ENCODE assay signal across 10 mouse cellular contexts in the genomic region with DNA sequence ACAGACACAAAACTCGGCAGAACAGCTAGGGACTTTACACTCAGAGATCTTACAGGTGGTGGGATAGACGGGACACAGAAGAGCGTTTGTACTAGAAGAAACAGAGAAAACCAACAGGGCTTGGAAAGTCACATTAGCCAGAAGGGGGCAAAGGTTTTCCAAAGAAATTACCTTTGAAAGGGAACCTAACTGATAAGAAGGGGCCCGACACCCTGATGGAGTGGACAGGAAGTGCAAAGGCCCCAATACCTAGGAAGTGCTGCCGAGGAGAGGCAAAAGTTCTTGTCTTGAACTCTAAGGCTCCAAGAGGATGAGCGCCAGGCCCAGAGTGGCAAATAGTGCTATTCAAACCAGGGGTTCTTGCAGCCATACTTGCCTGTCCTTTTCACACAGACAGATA. TPM values are rescaled to one million over a fixed set of nuclear protein-coding genes. Genes with fewer than 3 reads are reported as not detected.
DNase-seq lines count a peak whose midpoint lies in the region; ATAC-seq and TF ChIP-seq lines count a peak whose summit lies in the region.
"Had no signal": no experiment of that assay in that cellular context is flagged by ENCODE, and none has a peak within 500 bp of the region (broad histone marks: within the 10 kb centered on the region; RNA-seq: fewer than 3 reads in every experiment).

No protein-coding gene starts in this region.

- no peaks in the 10 kb centered on the region for H3K9me3 ChIP-seq in kidney, embryonic 15.5 days (replicated peaks)
- H3K9me3 ChIP-seq in limb, embryonic 13.5 days: no peaks in the 10 kb centered on the region
- H3K9me3 ChIP-seq: forebrain, embryonic 12.5 days had no signal

- peak overlapping the region; percentile 99; the same call in 1 of the 2 replicates for H3K4me2 ChIP-seq in kidney, embryonic 15.5 days
- peak overlapping the region; percentile 90 for H3K4me2 ChIP-seq in limb, embryonic 13.5 days (replicated peaks)

- no peaks in the 10 kb centered on the region for H3K27me3 ChIP-seq in kidney, embryonic 15.5 days
- no peaks in the 10 kb centered on the region for H3K27me3 ChIP-seq in testis, adult 2 months (ENCODE audit: control insufficient read depth, insufficient read depth, low read length)
- peaks cover 3% of the 10 kb centered on the region; the same call in 1 of the 2 replicates for H3K27me3 ChIP-seq in limb, embryonic 13.5 days

- H3K4me3 ChIP-seq in kidney, embryonic 15.5 days (replicated peaks): no peak overlapping the region
- peak overlapping the region; percentile 93; the same call in 1 of the 2 replicates for H3K4me3 ChIP-seq in testis, adult 2 months (ENCODE audit: control insufficient read depth, low read depth, low read length)
- no peak overlapping the region for H3K4me3 ChIP-seq in limb, embryonic 13.5 days

- TF ChIP-seq CTCF in testis, adult 2 months (IDR thresholded peaks at IDR 0.05; ENCODE audit: control insufficient read depth, insufficient read depth, insufficient replicate concordance, low read depth, low read length): no peak

- DNase-seq in kidney, adult 8-10 months: no peak
- no peak for DNase-seq in testis, postnatal 10 days (ENCODE audit: low spot score)
- DNase-seq in right cerebral cortex, postnatal 4 days: no peak
- DNase-seq in ovary, postnatal 36 days (ENCODE audit: low spot score): no peak
- DNase-seq in embryo, embryonic 10.5 days (ENCODE audit: low spot score): no peak

- no peak overlapping the region for H3K27ac ChIP-seq in kidney, embryonic 15.5 days
- no peak overlapping the region for H3K27ac ChIP-seq in testis, adult 2 months (ENCODE audit: control insufficient read depth, insufficient read depth, low read depth, low read length)
- H3K27ac ChIP-seq in limb, embryonic 13.5 days: peak overlapping the region; percentile 28; the same call in 1 of the 2 replicates

- 62% methylated on average over 6 of the region's 6 CpGs for WGBS in kidney, embryonic 15.5 days
- 58% methylated on average over 6 of the region's 6 CpGs for WGBS in limb, embryonic 13.5 days

- H3K4me1 ChIP-seq in kidney, embryonic 15.5 days: peaks cover 36% of the 10 kb centered on the region
- peaks cover 9% of the 10 kb centered on the region for H3K4me1 ChIP-seq in testis, adult 2 months (ENCODE audit: control insufficient read depth, insufficient read depth, low read length)
- peaks cover 35% of the 10 kb centered on the region for H3K4me1 ChIP-seq in limb, embryonic 13.5 days

- no peak for ATAC-seq in kidney, embryonic 15.5 days (replicated peaks; ENCODE audit: low FRiP score)
- ATAC-seq in limb, embryonic 13.5 days (ENCODE audit: low FRiP score, low read depth): no peak

- H3K36me3 ChIP-seq in kidney, embryonic 15.5 days: no peaks in the 10 kb centered on the region
- H3K36me3 ChIP-seq in testis, adult 2 months (ENCODE audit: control insufficient read depth, insufficient read depth, low read length): no peaks in the 10 kb centered on the region
- peaks cover 3% of the 10 kb centered on the region; the same call in 1 of the 2 replicates for H3K36me3 ChIP-seq in limb, embryonic 13.5 days
- H3K36me3 ChIP-seq: forebrain, embryonic 12.5 days had no signal

- no peak overlapping the region for H3K9ac ChIP-seq in kidney, embryonic 15.5 days
- H3K9ac ChIP-seq in limb, embryonic 13.5 days: no peak overlapping the region

- no peak for TF ChIP-seq POLR2A in testis, adult 2 months (IDR thresholded peaks at IDR 0.05; ENCODE audit: control insufficient read depth, low read depth, low read length)

RNA-seq across cellular contexts. Expression of gene Dnm1, which starts 0.7 kb away (rescaled TPM):
- 6.3 and 7.9 TPM in 2 replicates for polyA plus RNA-seq in kidney, embryonic 15.5 days (2015; fragmentation: Nextera tagmentation; extraction: Ambion mirVana)
- 36.3 and 39.4 TPM in 2 replicates for polyA plus RNA-seq in testis, adult 2 months (2012; rRNA removed)
- 32.4 and 32.5 TPM in 2 replicates for polyA plus RNA-seq in limb, embryonic 13.5 days (2015; fragmentation: Nextera tagmentation; extraction: Ambion mirVana)
- polyA plus RNA-seq: inflammation-experienced regulatory T-cells, adult 6 months had no signal

RNA-seq across cellular contexts. Expression of gene Ciz1, which starts 1.7 kb away (rescaled TPM):
- polyA plus RNA-seq in kidney, embryonic 15.5 days (2015; fragmentation: Nextera tagmentation; extraction: Ambion mirVana): 48.7 and 56.6 TPM in 2 replicates
- polyA plus RNA-seq in testis, adult 2 months (2012; rRNA removed): 255 and 278 TPM in 2 replicates
- 49.8 and 54.9 TPM in 2 replicates for polyA plus RNA-seq in limb, embryonic 13.5 days (2015; fragmentation: Nextera tagmentation; extraction: Ambion mirVana)

RNA-seq across cellular contexts. Expression of gene 1110008P14Rik, which starts 27.9 kb away (rescaled TPM):
- 47.1 and 52.1 TPM in 2 replicates for polyA plus RNA-seq in kidney, embryonic 15.5 days (2015; fragmentation: Nextera tagmentation; extraction: Ambion mirVana)
- 92.9 and 102 TPM in 2 replicates for polyA plus RNA-seq in testis, adult 2 months (2012; rRNA removed)
- 45.8 and 48.7 TPM in 2 replicates for polyA plus RNA-seq in limb, embryonic 13.5 days (2015; fragmentation: Nextera tagmentation; extraction: Ambion mirVana)

RNA-seq across cellular contexts. Expression of gene Lcn2, which starts 34.2 kb away (rescaled TPM):
- 6.8 and 9.1 TPM in 2 replicates for polyA plus RNA-seq in kidney, embryonic 15.5 days (2015; fragmentation: Nextera tagmentation; extraction: Ambion mirVana)
- polyA plus RNA-seq in testis, adult 2 months (2012; rRNA removed): 197 and 328 TPM in 2 replicates
- polyA plus RNA-seq in limb, embryonic 13.5 days (2015; fragmentation: Nextera tagmentation; extraction: Ambion mirVana): 0.27 and 0.36 TPM in 2 replicates

RNA-seq across cellular contexts. Expression of gene Ptges2, which starts 41.9 kb away (rescaled TPM):
- polyA plus RNA-seq in kidney, embryonic 15.5 days (2015; fragmentation: Nextera tagmentation; extraction: Ambion mirVana): 30.5 and 31.2 TPM in 2 replicates
- polyA plus RNA-seq in testis, adult 2 months (2012; rRNA removed): 7.5 and 7.6 TPM in 2 replicates
- 29.8 and 30.1 TPM in 2 replicates for polyA plus RNA-seq in limb, embryonic 13.5 days (2015; fragmentation: Nextera tagmentation; extraction: Ambion mirVana)
